Mouse (Mus musculus): ENCODE measurements around the gene Gjc3. TPM values are rescaled to one million over a fixed set of nuclear protein-coding genes. Genes with fewer than 3 reads are reported as not detected.

The Gjc3 gene
- polyA plus RNA-seq, 1 experiment from 2014 or later = not detected

DNA sequence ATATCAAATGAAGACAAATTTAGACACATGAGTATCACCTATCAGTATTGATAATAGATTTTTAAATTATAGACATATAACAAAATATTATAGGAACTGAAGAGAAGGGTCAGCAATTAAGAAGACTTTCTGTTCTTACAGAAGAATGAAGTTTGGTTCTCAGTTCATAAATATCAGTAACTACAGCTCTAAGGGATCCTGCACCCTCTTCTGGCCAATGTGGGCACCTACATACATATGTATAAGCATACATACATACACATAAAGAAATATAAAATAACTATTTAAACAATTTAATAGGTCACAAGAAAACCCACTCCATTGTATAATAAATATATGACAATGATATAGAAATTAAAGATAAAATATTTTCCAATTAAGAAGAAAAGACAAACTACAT, 48.4 kb downstream of the Gjc3 start:
- no peak for DNase-seq (ENCODE audit: low spot score)

DNA sequence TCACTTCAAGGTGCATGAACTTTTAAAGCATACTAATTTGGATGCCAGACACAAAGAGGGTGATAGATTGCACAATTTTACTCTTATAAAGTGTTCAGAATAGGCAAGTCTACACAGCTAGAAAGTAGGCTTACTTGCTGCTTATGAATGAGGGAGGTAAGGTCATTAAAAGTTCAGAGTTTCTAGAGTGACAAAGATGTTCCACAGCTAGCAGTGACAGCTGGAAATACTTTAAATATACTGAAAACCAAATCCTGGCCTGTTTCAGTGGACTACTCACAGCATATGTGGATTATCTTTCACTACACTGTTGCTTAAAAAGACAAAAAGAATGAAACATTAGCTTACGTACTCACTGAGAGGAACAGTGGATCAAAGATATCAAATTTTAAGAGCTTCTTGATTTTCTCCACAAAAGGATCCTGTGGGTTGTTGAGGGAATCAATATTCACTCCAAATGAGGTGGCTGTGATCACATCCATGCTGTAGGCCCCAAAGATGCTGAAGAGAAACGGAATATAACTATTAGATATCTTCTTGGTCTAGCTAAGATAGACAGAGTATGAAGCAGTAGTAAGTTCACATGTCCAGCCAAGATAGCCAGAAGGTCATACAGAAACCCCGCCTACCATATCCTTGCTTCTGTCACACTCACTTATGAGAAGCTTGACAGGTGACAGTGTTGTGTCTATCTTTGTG, 53.2 kb downstream of the Gjc3 start:
- DNase-seq (ENCODE audit: low spot score) = no peak

Other genes with a start within 250 kb of the Gjc3 start
- gene Nyap1, start 221.5 kb downstream of the Gjc3 start, polyA plus RNA-seq (2015; fragmentation: Nextera tagmentation; extraction: Ambion mirVana) = 7.2 and 8.8 TPM in 2 replicates
- gene Tsc22d4, start 217.4 kb downstream of the Gjc3 start, polyA plus RNA-seq (2015; fragmentation: Nextera tagmentation; extraction: Ambion mirVana) = 353 and 419 TPM in 2 replicates
- 69.4 and 69.6 TPM in 2 replicates for gene Ppp1r35, start 184.2 kb downstream of the Gjc3 start, polyA plus RNA-seq (2015; fragmentation: Nextera tagmentation; extraction: Ambion mirVana)
- 13.1 and 17.2 TPM in 2 replicates for gene Mepce, start 175.4 kb downstream of the Gjc3 start, polyA plus RNA-seq (2015; fragmentation: Nextera tagmentation; extraction: Ambion mirVana)
- gene Zcwpw1, start 175.3 kb downstream of the Gjc3 start, polyA plus RNA-seq (2015; fragmentation: Nextera tagmentation; extraction: Ambion mirVana) = 17.7 and 18.6 TPM in 2 replicates
- gene Pilra, start 126.8 kb downstream of the Gjc3 start, polyA plus RNA-seq (2015; fragmentation: Nextera tagmentation; extraction: Ambion mirVana) = 1.4 and 1.8 TPM in 2 replicates
- 2.0 and 2.8 TPM in 2 replicates for gene Pilrb1, start 105.0 kb downstream of the Gjc3 start, polyA plus RNA-seq (2015; fragmentation: Nextera tagmentation; extraction: Ambion mirVana)
- gene Pilrb2, start 91.3 kb downstream of the Gjc3 start, polyA plus RNA-seq (2015; fragmentation: Nextera tagmentation; extraction: Ambion mirVana) = 1.6 and 1.8 TPM in 2 replicates
- 0.22 and 0.26 TPM in 2 replicates for gene Cyp3a13, start 41.5 kb downstream of the Gjc3 start, polyA plus RNA-seq (2015; fragmentation: Nextera tagmentation; extraction: Ambion mirVana)
- 0.15 and 0.27 TPM in 2 replicates for gene Azgp1, start 18.4 kb upstream of the Gjc3 start, polyA plus RNA-seq (2015; fragmentation: Nextera tagmentation; extraction: Ambion mirVana)
- gene Smok3a, start 58.2 kb upstream of the Gjc3 start, polyA plus RNA-seq (2015; fragmentation: Nextera tagmentation; extraction: Ambion mirVana) = not detected in 2 replicates
- gene Smok3b, start 58.3 kb upstream of the Gjc3 start, polyA plus RNA-seq (2015; fragmentation: Nextera tagmentation; extraction: Ambion mirVana) = not detected in 2 replicates
- not detected in 2 replicates for gene Smok3c, start 90.1 kb upstream of the Gjc3 start, polyA plus RNA-seq (2015; fragmentation: Nextera tagmentation; extraction: Ambion mirVana)
- 8.5 and 8.6 TPM in 2 replicates for gene Zkscan1, start 122.0 kb upstream of the Gjc3 start, polyA plus RNA-seq (2015; fragmentation: Nextera tagmentation; extraction: Ambion mirVana)
- 39.4 and 40.9 TPM in 2 replicates for gene Zscan21, start 153.8 kb upstream of the Gjc3 start, polyA plus RNA-seq (2015; fragmentation: Nextera tagmentation; extraction: Ambion mirVana)
- 14.8 and 15.8 TPM in 2 replicates for gene Zfp113, start 192.6 kb upstream of the Gjc3 start, polyA plus RNA-seq (2015; fragmentation: Nextera tagmentation; extraction: Ambion mirVana)
- 214 and 223 TPM in 2 replicates for gene Cops6, start 198.0 kb upstream of the Gjc3 start, polyA plus RNA-seq (2015; fragmentation: Nextera tagmentation; extraction: Ambion mirVana)
- gene Ap4m1, start 208.9 kb upstream of the Gjc3 start, polyA plus RNA-seq (2015; fragmentation: Nextera tagmentation; extraction: Ambion mirVana) = 9.2 and 9.8 TPM in 2 replicates
- gene Mcm7, start 209.3 kb upstream of the Gjc3 start, polyA plus RNA-seq (2015; fragmentation: Nextera tagmentation; extraction: Ambion mirVana) = 281 and 296 TPM in 2 replicates
- 44.1 and 54.5 TPM in 2 replicates for gene Taf6, start 224.4 kb upstream of the Gjc3 start, polyA plus RNA-seq (2015; fragmentation: Nextera tagmentation; extraction: Ambion mirVana)
- 33.2 and 34.2 TPM in 2 replicates for gene Cnpy4, start 224.4 kb upstream of the Gjc3 start, polyA plus RNA-seq (2015; fragmentation: Nextera tagmentation; extraction: Ambion mirVana)
- gene Mblac1, start 231.2 kb upstream of the Gjc3 start, polyA plus RNA-seq (2015; fragmentation: Nextera tagmentation; extraction: Ambion mirVana) = 10.2 and 10.8 TPM in 2 replicates